Mouse (Mus musculus) neural tube, embryonic 14.5 days (tissue): ENCODE results near the gene Ccdc106. TPM values are rescaled to one million over a fixed set of nuclear protein-coding genes. Genes with fewer than 3 reads are reported as not detected.

ENCODE experiments used
- ATAC-seq: fragments of 200-750 bp; cut with Nextera tagmentation; 2 replicates; pipeline ENCODE4 v1.8.0; 2017; ENCODE audit warnings: low read depth, mild to moderate bottlenecking, moderate TSS enrichment, moderate library complexity
- H3K27ac ChIP-seq: fragments of 300-500 bp; sonication (generic); 2 replicates; pipeline ENCODE4 v1.5.1; 2014; ENCODE audit warnings: low read depth, mild to moderate bottlenecking, control low read depth, low read length, moderate library complexity, mixed read lengths
- H3K27me3 ChIP-seq: fragments of 300-500 bp; sonication (generic); 2 replicates; pipeline ENCODE4 v1.6.1; 2014; ENCODE audit warnings: low read length; ENCODE audit not compliant: control insufficient read depth, insufficient read depth
- H3K36me3 ChIP-seq: fragments of 300-500 bp; sonication (generic); 2 replicates; pipeline ENCODE4 v1.6.1; 2014; ENCODE audit warnings: low read length, mixed read lengths; ENCODE audit not compliant: control insufficient read depth, insufficient read depth
- H3K4me1 ChIP-seq: fragments of 300-500 bp; sonication (generic); 2 replicates; pipeline ENCODE4 v1.6.1; 2014; ENCODE audit warnings: low read length; ENCODE audit not compliant: control insufficient read depth, insufficient read depth
- H3K4me2 ChIP-seq: fragments of 300-500 bp; sonication (generic); 2 replicates; pipeline ENCODE4 v1.6.1; 2014; ENCODE audit warnings: mild to moderate bottlenecking, low read depth, low read length, control low read depth
- H3K4me3 ChIP-seq: fragments of 300-500 bp; sonication (generic); 2 replicates; pipeline ENCODE4 v1.5.1; 2014; ENCODE audit warnings: low read depth, low read length, control low read depth, mixed read lengths
- H3K9ac ChIP-seq: fragments of 300-500 bp; sonication (generic); replicated peaks from 2 replicates; pipeline ENCODE4 v1.6.1; 2014; ENCODE audit warnings: low read depth, mild to moderate bottlenecking, control low read depth, low read length, mixed read lengths
- H3K9me3 ChIP-seq: fragments of 300-500 bp; sonication (generic); 2 replicates; pipeline ENCODE4 v1.6.1; 2016; ENCODE audit warnings: low read length; ENCODE audit not compliant: control insufficient read depth
- WGBS: fragments of 180-500 bp; shearing (Covaris S2); extraction: QIAGEN DNeasy Blood & Tissue Kit; methylation state at CpG from one replicate; pipeline ENCODE4 v1.1.7; 2014; 5-methylcytosine and 5-hydroxymethylcytosine counted together
- polyA plus RNA-seq: library from polyadenylated mRNA; unstranded; fragments of >200 nt; fragmentation: Nextera tagmentation; extraction: Ambion mirVana; gene quantifications from 2 replicates; pipeline ENCODE4 v1.2.1, GENCODE M21; 2014

Gene Ccdc106
- polyA plus RNA-seq, 1 experiment from 2014 or later, result 64.8 TPM

- no peaks in the 10 kb centered on the region; the same call in 1 of the 2 replicates for H3K27me3 ChIP-seq
- peak within 1 kb of the TSS; percentile 90 for H3K27ac ChIP-seq
- under 1% methylated on average over 77 of the region's 81 CpGs for WGBS
- H3K9ac ChIP-seq, result peak within 1 kb of the TSS; percentile 94
- H3K4me1 ChIP-seq, result peaks cover 12% of the 10 kb centered on the region; the same call in 1 of the 2 replicates
- H3K36me3 ChIP-seq, result peaks cover 38% of the 10 kb centered on the region
- ATAC-seq, result peak; percentile 98
- H3K9me3 ChIP-seq, result no peaks in the 10 kb centered on the region
- H3K4me3 ChIP-seq, result peak within 1 kb of the TSS; percentile 93
- H3K4me2 ChIP-seq, result peak within 1 kb of the TSS; percentile 71
Measured at GRCm38 (mm10) chr7:5080010-5080751, 59.8 kb downstream of the Ccdc106 start, which contains the start of gene Epn1. Epn1 (plus strand) TSS chr7:5080235.

GRCm38 (mm10) chr7:5080815-5081214, 60.5 kb downstream of the Ccdc106 start:
- Histone ChIP-seq H3K9ac (peak overlapping the region; percentile 94), H3K36me3 (peaks cover 32% of the 10 kb centered on the region), H3K27me3 (no peaks in the 10 kb centered on the region; the same call in 1 of the 2 replicates), H3K9me3 (no peaks in the 10 kb centered on the region), H3K4me3 (peak overlapping the region; percentile 93), H3K4me1 (peaks cover 12% of the 10 kb centered on the region; the same call in 1 of the 2 replicates), H3K4me2 (peak overlapping the region; percentile 71), H3K27ac (peak overlapping the region; percentile 90; the same call in 1 of the 2 replicates)
- ATAC-seq, result no peak
- 20% methylated on average over 6 of the region's 6 CpGs for WGBS

- Histone ChIP-seq H3K4me1 (peaks cover 12% of the 10 kb centered on the region; the same call in 1 of the 2 replicates), H3K9me3 (no peaks in the 10 kb centered on the region), H3K9ac (peak overlapping the region; percentile 94; the same call in 1 of the 2 replicates), H3K4me2 (peak overlapping the region; percentile 71), H3K27me3 (no peaks in the 10 kb centered on the region; the same call in 1 of the 2 replicates), H3K4me3 (peak overlapping the region; percentile 93), H3K36me3 (peaks cover 29% of the 10 kb centered on the region), H3K27ac (no peak overlapping the region)
- 78% methylated on average over 6 of the region's 6 CpGs for WGBS
- ATAC-seq, result no peak
Measured at GRCm38 (mm10) chr7:5081241-5081640, 60.9 kb downstream of the Ccdc106 start.

GRCm38 (mm10) chr7:5081939-5082338, 61.6 kb downstream of the Ccdc106 start:
- H3K4me3 ChIP-seq, result no peak overlapping the region
- peaks cover 12% of the 10 kb centered on the region; the same call in 1 of the 2 replicates for H3K4me1 ChIP-seq
- H3K4me2 ChIP-seq, result peak overlapping the region; percentile 14; the same call in 1 of the 2 replicates
- no peak overlapping the region for H3K9ac ChIP-seq
- ATAC-seq, result no peak
- no peaks in the 10 kb centered on the region for H3K9me3 ChIP-seq
- H3K36me3 ChIP-seq, result peaks cover 22% of the 10 kb centered on the region
- 97% methylated on average over 2 of the region's 2 CpGs for WGBS
- no peak overlapping the region for H3K27ac ChIP-seq
- H3K27me3 ChIP-seq, result no peaks in the 10 kb centered on the region; the same call in 1 of the 2 replicates

GRCm38 (mm10) chr7:5083325-5084105, 63.2 kb downstream of the Ccdc106 start:
- no peaks in the 10 kb centered on the region for H3K9me3 ChIP-seq
- peaks cover 12% of the 10 kb centered on the region; the same call in 1 of the 2 replicates for H3K4me1 ChIP-seq
- H3K27me3 ChIP-seq, result no peaks in the 10 kb centered on the region; the same call in 1 of the 2 replicates
- 0 out of 2 replicates have a peak, but pooled peaks cover 6% of the 10 kb centered on the region for H3K36me3 ChIP-seq
- ATAC-seq, result no peak
- 96% methylated on average over 18 of the region's 18 CpGs for WGBS
- H3K4me3 ChIP-seq, result no peak overlapping the region
- H3K27ac ChIP-seq, result no peak overlapping the region
- H3K9ac ChIP-seq, result no peak overlapping the region
- H3K4me2 ChIP-seq, result no peak overlapping the region

- 0 out of 2 replicates have a peak, but pooled peaks cover 7% of the 10 kb centered on the region for H3K36me3 ChIP-seq
- no peaks in the 10 kb centered on the region for H3K27me3 ChIP-seq
- H3K9ac ChIP-seq, result no peak overlapping the region
- H3K27ac ChIP-seq, result no peak overlapping the region
- ATAC-seq, result no peak
- H3K4me2 ChIP-seq, result no peak overlapping the region
- no peaks in the 10 kb centered on the region for H3K9me3 ChIP-seq
- H3K4me3 ChIP-seq, result no peak overlapping the region
- WGBS, result 92% methylated on average over 1 of the region's 1 CpGs
- peaks cover 12% of the 10 kb centered on the region; the same call in 1 of the 2 replicates for H3K4me1 ChIP-seq
Measured at GRCm38 (mm10) chr7:5085512-5085911, 65.2 kb downstream of the Ccdc106 start.

- Histone ChIP-seq H3K27ac (no peak overlapping the region), H3K4me3 (no peak overlapping the region), H3K36me3 (peaks cover 11% of the 10 kb centered on the region; the same call in 1 of the 2 replicates), H3K4me2 (no peak overlapping the region), H3K9me3 (no peaks in the 10 kb centered on the region), H3K4me1 (0 out of 2 replicates have a peak, but pooled peaks cover 4% of the 10 kb centered on the region), H3K9ac (no peak overlapping the region), H3K27me3 (no peaks in the 10 kb centered on the region)
- no peak for ATAC-seq
- 64% methylated on average over 5 of the region's 5 CpGs for WGBS
Measured at GRCm38 (mm10) chr7:5086921-5087440, 66.6 kb downstream of the Ccdc106 start.

- 84% methylated on average over 4 of the region's 4 CpGs for WGBS
- no peak for ATAC-seq
- peaks cover 11% of the 10 kb centered on the region; the same call in 1 of the 2 replicates for H3K36me3 ChIP-seq
Measured at GRCm38 (mm10) chr7:5087886-5088285, 67.5 kb downstream of the Ccdc106 start.

More at GRCm38 (mm10) chr7:5087886-5088285, 67.5 kb downstream of the Ccdc106 start:
- Histone ChIP-seq H3K4me1 (no peaks in the 10 kb centered on the region), H3K4me2 (no peak overlapping the region), H3K27ac (no peak overlapping the region), H3K27me3 (no peaks in the 10 kb centered on the region), H3K9me3 (no peaks in the 10 kb centered on the region), H3K9ac (no peak overlapping the region), H3K4me3 (no peak overlapping the region)
